Mouse (Mus musculus) adrenal gland, adult 2 months (tissue): ENCODE results near the gene Psph. TPM values are rescaled to one million over a fixed set of nuclear protein-coding genes. Genes with fewer than 3 reads are reported as not detected.

Experiments
- DNase-seq: peaks from one replicate; pipeline ENCODE4 v3.0.0; 2021
- polyA plus RNA-seq: library from polyadenylated mRNA; depleted of rRNA; stranded (reverse); fragments of >200 nt; gene quantifications from 2 replicates; pipeline ENCODE4 v1.2.3, GENCODE M21; 2012; rRNA removed
- total RNA-seq, 2 experiments: library from RNA; stranded (reverse); gene quantifications; 2 replicates each; pipeline ENCODE4 v1.2.3; 2021

The Psph gene
- total and polyA plus RNA-seq, 3 experiments, result 20.8 to 49.3 (median 23.4) TPM

DNA sequence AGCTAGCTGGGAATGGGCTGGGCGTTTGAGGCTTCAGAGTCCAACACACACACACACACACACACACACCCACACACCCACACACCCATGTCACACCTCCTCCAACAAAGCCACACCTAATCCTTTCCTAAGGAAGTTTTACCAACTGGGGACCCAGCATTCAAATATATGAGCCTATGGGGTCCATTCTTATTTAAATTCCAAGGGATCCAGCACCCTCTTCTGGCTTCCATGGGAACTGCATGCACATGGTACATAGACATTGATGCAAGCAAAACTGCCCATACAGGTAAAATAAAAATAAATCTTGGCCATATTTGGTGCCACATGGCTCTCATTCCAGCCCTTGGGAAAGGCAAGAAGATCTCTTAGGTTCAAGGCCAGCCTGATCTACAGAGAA, 46.3 kb downstream of the Psph start:
- peak; percentile 23 for DNase-seq

DNA sequence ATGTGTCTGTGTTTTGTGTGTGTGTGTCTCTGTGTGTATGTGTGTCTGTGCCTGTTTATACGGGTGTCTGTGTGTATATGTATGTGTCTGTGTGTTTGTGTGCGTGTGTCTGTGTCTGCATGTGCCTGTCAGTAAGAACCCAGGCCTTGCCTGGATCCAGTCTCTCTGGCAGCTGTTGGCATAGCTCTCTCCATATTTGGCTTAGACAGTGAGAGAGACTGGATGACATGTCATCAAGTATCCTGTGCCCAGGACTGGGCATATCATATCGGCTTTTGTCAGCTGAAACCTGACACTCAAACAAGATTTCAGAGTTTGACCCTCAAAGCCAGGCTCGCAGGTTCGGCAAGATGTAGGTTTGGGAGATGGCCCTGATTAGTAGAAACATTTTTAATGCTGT, 56.2 kb downstream of the Psph start:
- no peak for DNase-seq

DNA sequence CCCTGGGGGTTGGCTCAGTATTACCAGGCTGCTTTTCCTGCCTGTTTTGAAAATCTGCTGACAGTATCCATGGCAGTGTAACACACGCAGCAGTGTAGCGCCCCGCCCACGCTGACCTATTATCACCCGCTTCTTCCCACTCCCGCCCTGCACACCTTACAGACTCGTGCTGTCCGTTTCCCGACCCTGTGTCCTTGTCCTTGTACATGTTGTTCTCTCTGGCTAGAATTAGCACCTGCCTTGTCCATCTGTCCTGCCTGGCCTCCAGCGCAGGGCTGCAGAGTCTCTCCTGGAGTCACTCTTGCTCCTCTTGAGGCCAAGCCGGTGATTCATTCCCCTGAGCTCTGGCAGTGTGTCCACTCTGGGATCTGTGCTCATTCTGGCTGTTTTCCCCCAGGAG, 56.9 kb downstream of the Psph start:
- DNase-seq, result peak; percentile 76

DNA sequence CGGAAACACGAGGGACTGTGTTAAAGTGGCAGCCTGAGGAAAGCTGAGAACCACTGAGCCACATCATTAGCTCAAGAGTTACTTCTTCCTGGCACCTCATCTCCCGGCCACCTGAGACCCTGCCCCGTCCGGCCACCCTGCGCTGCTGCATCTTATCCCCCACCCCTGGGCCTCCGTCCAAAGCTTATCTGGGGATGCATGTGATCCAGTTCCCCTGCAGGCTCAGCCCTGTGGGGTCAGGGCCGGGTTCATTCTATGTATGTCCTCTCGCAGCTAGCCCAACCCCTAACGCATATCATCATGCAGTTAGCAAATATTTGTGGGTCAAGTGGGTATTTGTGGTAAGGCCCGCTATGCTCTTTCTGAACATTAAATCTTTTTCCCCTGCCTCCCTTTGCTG, 58.0 kb downstream of the Psph start:
- no peak for DNase-seq

DNA sequence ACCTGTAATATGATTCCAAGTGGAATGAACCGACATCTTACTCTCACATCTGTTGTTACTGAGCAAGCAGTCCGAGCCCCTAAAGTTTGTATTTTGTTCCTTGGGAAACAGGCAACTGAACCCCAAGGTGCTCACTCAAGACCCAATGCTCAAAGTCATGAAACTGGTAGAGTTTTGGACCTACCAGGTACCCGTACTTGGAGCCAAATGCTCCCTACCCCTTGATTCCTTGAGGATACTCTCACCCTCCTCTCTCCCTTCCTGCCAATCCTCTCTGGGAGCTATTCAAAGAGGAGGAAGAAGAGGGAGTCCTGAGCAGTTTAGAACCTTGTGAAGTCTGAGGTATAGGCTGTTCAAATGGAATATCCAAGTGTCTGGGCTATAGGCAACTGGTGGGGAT, 60.5 kb downstream of the Psph start:
- DNase-seq, result no peak

DNA sequence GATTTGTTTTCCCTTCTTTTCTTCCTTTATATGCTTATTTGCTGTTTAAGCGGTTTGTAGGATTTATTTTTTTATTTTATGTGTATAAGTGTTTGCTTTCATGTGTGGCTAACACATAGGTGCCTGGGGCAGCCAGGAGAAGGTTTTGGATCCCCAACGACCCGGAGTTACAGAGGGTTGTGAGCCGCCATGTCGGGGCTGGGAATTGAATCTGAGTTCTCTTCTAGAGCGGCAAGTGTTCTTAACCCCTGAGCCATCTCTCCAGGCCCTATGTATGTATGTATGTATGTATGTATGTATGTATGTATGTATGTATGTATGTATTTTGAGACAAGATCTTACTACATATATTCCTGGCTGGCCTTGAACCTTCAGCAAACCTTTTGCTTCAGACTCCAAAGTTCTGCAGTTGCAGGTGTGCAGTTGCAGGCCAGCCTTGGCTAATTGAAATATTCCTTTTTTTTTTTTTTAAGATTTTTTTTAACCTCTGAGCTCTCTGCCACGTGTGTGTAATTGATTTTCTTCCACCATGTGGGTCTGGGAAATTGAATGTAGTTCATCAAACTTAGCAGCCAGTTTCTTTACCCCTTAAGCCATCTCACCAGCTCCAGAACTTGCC, 61.4 kb downstream of the Psph start:
- DNase-seq, result peak; percentile 16

DNA sequence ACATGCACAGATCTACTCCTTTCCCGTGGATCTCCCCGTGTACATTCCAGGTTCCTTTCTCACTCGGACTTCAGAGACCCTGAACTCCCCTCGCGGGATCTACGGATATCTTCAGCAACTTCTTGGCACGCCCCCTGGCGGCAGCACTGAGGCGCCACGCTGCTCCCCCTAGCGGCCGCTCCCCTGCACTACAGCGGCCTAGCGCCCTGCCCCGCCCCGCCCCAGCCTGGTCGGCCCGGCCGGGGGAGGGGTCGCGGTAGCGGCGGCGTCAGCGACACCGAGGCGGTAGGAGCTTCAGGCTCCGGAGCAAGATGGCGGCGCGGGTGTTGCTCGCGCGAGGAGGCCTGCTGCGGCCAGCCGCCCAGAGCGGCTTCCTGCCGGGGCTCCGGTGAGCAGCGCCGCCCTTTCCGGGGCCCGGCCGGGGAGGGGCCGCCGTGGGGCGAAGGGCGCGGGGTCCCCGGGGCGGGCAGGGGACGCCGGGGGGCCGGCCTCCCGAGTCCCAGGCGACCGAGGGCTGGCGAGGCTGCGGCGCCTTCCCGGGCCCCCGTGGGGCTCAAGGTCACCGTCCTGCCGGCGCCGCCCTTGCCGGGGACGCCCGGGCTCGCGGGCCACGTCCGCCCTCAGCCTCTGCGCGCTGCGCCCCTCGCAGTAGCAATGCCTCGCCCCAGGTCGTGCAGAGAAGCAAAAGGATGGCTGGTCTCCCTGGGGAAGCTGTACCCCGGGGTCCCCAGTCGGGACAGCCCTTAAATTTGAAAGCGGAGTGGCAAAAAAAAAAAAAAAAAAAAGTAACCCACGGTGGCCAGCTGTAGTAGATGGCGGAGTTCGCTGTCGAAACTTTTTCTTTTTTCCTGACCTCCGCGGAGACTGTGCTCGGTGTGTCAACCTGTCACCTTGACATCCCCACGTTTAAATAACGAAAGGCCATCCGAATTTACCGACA, 62.1 kb downstream of the Psph start, which contains the start of gene Nipsnap2:
TSS of gene Nipsnap2 (plus strand) at position 230 of the 940 bp plus-strand sequence.
- DNase-seq, result peak; percentile 96

DNA sequence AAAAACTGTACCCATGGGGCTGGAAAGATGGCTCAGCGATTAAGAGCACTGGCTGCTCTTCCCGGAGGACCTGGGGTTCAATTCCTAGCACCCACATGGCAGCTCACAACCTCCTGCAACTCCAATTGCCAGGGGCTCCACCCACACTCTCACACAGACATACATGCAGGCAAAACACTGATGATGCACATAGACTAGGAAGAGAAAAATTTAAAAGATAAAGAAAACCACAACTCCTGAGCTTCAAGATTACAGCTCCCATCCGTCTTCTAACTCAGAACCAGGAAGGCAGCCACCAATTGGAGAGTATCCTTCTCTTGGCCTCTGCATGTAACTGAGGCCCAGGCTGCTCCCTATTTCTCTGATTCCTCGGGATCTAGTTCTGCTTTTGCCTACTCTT, 63.0 kb downstream of the Psph start:
- no peak for DNase-seq

DNA sequence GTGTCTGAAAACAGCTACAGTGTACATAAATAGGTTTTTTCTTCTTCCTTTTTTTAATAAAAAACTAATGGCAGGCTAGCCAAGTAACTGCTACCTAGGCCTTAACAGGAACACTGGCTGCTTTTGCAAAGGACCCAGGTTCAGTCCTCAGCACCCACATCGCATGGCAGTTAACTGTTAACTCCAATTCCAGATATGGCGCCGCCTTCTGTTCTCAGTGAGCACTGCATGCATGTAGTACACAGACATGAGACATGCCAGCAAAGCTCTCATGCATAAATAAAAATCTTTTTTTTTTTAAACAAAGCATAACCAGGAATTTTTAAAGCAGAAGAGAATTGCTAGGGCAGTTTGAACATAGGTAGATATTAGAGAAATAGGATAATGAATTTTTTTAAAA, 67.1 kb downstream of the Psph start:
- no peak for DNase-seq

DNA sequence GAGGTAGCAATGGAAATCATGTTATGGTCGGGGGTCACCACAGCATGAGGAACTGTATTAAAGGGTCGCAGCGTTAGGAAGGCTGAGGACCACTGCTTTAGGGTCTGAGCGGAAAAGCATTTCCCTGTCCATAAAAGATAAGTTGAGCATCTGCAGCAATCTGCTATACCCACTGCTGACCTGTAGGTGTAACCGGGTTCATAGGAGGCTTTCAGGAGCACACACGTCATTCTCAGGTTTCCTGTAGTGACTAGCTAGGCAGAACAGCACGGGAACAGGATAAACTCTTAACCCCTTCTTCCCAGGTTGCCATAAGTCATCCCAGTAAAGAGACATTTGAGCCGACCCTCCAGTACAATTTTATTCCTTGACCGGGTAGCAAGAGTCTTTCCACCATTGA, 70.2 kb downstream of the Psph start:
- no peak for DNase-seq

Other genes with a start within 250 kb of the Psph start
- 1 to 10 TPM in 1 of 2 experiments, under 1 TPM in 1; 0.81 to 1.1 TPM for gene Mmp17, start 203.3 kb downstream of the Psph start, total RNA-seq
- 2.4 and 2.7 TPM in 2 replicates for gene Mmp17, start 203.3 kb downstream of the Psph start, polyA plus RNA-seq
- gene Zfp11, start 117.3 kb downstream of the Psph start, total RNA-seq, result 1 to 10 TPM; 2.5 to 4.1 TPM
- gene Zfp11, start 117.3 kb downstream of the Psph start, polyA plus RNA-seq, result 0.89 and 0.94 TPM in 2 replicates
- gene Sept14, start 78.9 kb downstream of the Psph start, total RNA-seq, result under 1 TPM in 1 of 2 experiments, not detected in 1; 0.46 TPM
- gene Sept14, start 78.9 kb downstream of the Psph start, polyA plus RNA-seq, result not detected in 2 replicates
- 10 to 100 TPM; 88.0 to 94.4 TPM for gene Mrps17, start 72.0 kb downstream of the Psph start, total RNA-seq
- gene Mrps17, start 72.0 kb downstream of the Psph start, polyA plus RNA-seq, result 52.1 and 61.4 TPM in 2 replicates
- gene Nipsnap2, start 62.4 kb downstream of the Psph start, total RNA-seq, result 100 to 1,000 TPM; 121 to 123 TPM
- gene Nipsnap2, start 62.4 kb downstream of the Psph start, polyA plus RNA-seq, result 35.0 and 44.8 TPM in 2 replicates
- 10 to 100 TPM; 35.4 to 43.2 TPM for gene Sumf2, start 59.5 kb upstream of the Psph start, total RNA-seq
- 18.8 and 19.9 TPM in 2 replicates for gene Sumf2, start 59.5 kb upstream of the Psph start, polyA plus RNA-seq
- 1,000 to 10,000 TPM in 1 of 2 experiments, 100 to 1,000 TPM in 1; 641 to 1,175 TPM for gene Chchd2, start 100.0 kb upstream of the Psph start, total RNA-seq
- 3,805 and 4,399 TPM in 2 replicates for gene Chchd2, start 100.0 kb upstream of the Psph start, polyA plus RNA-seq
- gene Zbed5, start 108.3 kb upstream of the Psph start, total RNA-seq, result 1 to 10 TPM; 2.1 to 2.3 TPM
- 1.1 and 2.2 TPM in 2 replicates for gene Zbed5, start 108.3 kb upstream of the Psph start, polyA plus RNA-seq
- 1 to 10 TPM; 1.4 to 3.9 TPM for gene Phkg1, start 111.1 kb upstream of the Psph start, total RNA-seq
- gene Phkg1, start 111.1 kb upstream of the Psph start, polyA plus RNA-seq, result 1.2 and 2.6 TPM in 2 replicates
- gene Nupr1l, start 121.1 kb upstream of the Psph start, total RNA-seq, result 1 to 10 TPM; 2.8 to 4.4 TPM
- 17.3 and 23.6 TPM in 2 replicates for gene Nupr1l, start 121.1 kb upstream of the Psph start, polyA plus RNA-seq
- gene Vkorc1l1, start 154.5 kb upstream of the Psph start, total RNA-seq, result 10 to 100 TPM; 23.0 to 33.8 TPM
- 9.8 and 10.4 TPM in 2 replicates for gene Vkorc1l1, start 154.5 kb upstream of the Psph start, polyA plus RNA-seq
- gene Gusb, start 215.6 kb upstream of the Psph start, total RNA-seq, result 10 to 100 TPM; 42.6 to 57.1 TPM
- gene Gusb, start 215.6 kb upstream of the Psph start, polyA plus RNA-seq, result 35.4 and 41.9 TPM in 2 replicates
- gene Asl, start 241.8 kb upstream of the Psph start, total RNA-seq, result 100 to 1,000 TPM in 1 of 2 experiments, 10 to 100 TPM in 1; 92.5 to 106 TPM
- gene Asl, start 241.8 kb upstream of the Psph start, polyA plus RNA-seq, result 74.2 and 115 TPM in 2 replicates
- 10 to 100 TPM; 33.6 to 43.0 TPM for gene Crcp, start 241.8 kb upstream of the Psph start, total RNA-seq
- 6.6 and 10.2 TPM in 2 replicates for gene Crcp, start 241.8 kb upstream of the Psph start, polyA plus RNA-seq